Mouse (Mus musculus) small intestine, adult 2 months (tissue): Measurements from ENCODE around the gene Mctp1.

ENCODE experiments used
- CTCF ChIP-seq: fragments of 200-500 bp; IDR thresholded peaks from 2 replicates; pipeline ENCODE4 v1.5.1; 2012; ENCODE audit warnings: low read depth, mild to moderate bottlenecking, control low read depth, inconsistent platforms, low read length, moderate library complexity, mixed read lengths; ENCODE audit not compliant: insufficient replicate concordance, insufficient read length; ENCODE audit errors: extremely low read depth
- POLR2A ChIP-seq: fragments of 200-500 bp; IDR thresholded peaks from 2 replicates; pipeline ENCODE4 v1.6.1; 2012; ENCODE audit warnings: low read depth, mild to moderate bottlenecking, control low read depth, inconsistent platforms, low read length, moderate library complexity

DNA sequence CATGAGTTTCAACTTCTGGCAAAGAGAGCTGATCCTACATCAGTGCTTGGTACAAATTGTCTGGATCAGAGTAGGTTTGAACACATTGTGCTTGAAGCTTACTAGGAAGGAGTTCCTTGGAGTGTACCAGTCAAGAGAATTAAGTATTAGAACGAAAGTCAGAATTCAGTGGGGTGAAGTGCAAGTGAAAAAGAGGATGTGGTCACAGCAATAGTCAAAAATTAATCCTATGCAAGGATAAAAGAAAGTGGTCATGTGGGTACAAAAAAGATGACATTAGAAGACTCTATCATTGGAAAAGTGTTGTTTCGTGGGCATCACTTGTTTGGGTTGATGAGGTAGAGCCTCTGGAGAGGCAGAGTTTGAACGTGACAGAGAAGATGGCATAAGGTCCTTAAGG, 8.8 kb downstream of the Mctp1 start:
- no peak for TF ChIP-seq CTCF
- TF ChIP-seq POLR2A: no peak
